Mouse (Mus musculus): Measurements from ENCODE around the gene Ces1c. TPM values are rescaled to one million over a fixed set of nuclear protein-coding genes. Genes with fewer than 3 reads are reported as not detected.

Gene Ces1c
- total RNA-seq, 1 experiment from 2014 or later = not detected

Other genes starting within 250 kb of the Ces1c start
- gene Capns2, start 229.9 kb downstream of the Ces1c start, total RNA-seq (2017) = 1.4 and 1.9 TPM in 2 replicates
- not detected in 2 replicates for gene Slc6a2, start 171.2 kb downstream of the Ces1c start, total RNA-seq (2017)
- gene Ces1a, start 83.1 kb downstream of the Ces1c start, total RNA-seq (2017) = not detected in 2 replicates
- not detected in 2 replicates for gene Ces1b, start 51.3 kb downstream of the Ces1c start, total RNA-seq (2017)
- not detected in 2 replicates for gene Ces1d, start 66.6 kb upstream of the Ces1c start, total RNA-seq (2017)
- gene Ces1e, start 98.3 kb upstream of the Ces1c start, total RNA-seq (2017) = not detected in 2 replicates
- gene Ces1f, start 148.5 kb upstream of the Ces1c start, total RNA-seq (2017) = not detected in 2 replicates
- not detected in 2 replicates for gene Ces1g, start 206.0 kb upstream of the Ces1c start, total RNA-seq (2017)
- gene Ces1h, start 248.4 kb upstream of the Ces1c start, total RNA-seq (2017) = not detected in 2 replicates

All from common myeloid progenitor, adult 5-6 weeks (primary cell).